Mouse (Mus musculus) ES-E14 (cell line): ENCODE data around the gene Rbm6. TPM values are rescaled to one million over a fixed set of nuclear protein-coding genes. Genes with fewer than 3 reads are reported as not detected.
A peak's percentile ranks its signal among the peaks of the same experiment; 100 is the strongest.

Experiments used
- DNase-seq: peaks from one replicate; pipeline ENCODE4 v3.0.0-alpha.2; 2013; ENCODE audit warnings: low read depth, low spot score
- H3K27ac ChIP-seq: 2 replicates; pipeline ENCODE4 v1.5.1; 2012; ENCODE audit warnings: low read depth, mild to moderate bottlenecking, low read length, moderate library complexity, mixed read lengths; ENCODE audit not compliant: poor library complexity, insufficient read depth, severe bottlenecking
- H3K36me3 ChIP-seq: 2 replicates; pipeline ENCODE4 v1.6.1; 2012; ENCODE audit warnings: mild to moderate bottlenecking, low read length, moderate library complexity, mixed read lengths; ENCODE audit not compliant: control insufficient read depth, poor library complexity, insufficient read depth, severe bottlenecking
- H3K4me1 ChIP-seq, 2 experiments: fragments of 150-350 bp in 1 of 2; sonication (generic) in 1 of 2; 2 replicates each; pipeline ENCODE4 v1.6.1; 2012; ENCODE audit warnings: low read length in 2 of 2, mild to moderate bottlenecking in 1 of 2, mixed read lengths in 1 of 2; ENCODE audit not compliant: control insufficient read depth in 2 of 2, insufficient read depth in 2 of 2, poor library complexity in 1 of 2
- H3K4me3 ChIP-seq, 2 experiments: fragments of 150-350 bp in 1 of 2; sonication (generic) in 1 of 2; 2 replicates each; pipeline ENCODE4 v1.5.1; 2012; ENCODE audit warnings: low read length in 2 of 2, low read depth in 1 of 2, mild to moderate bottlenecking in 1 of 2, mixed read lengths in 1 of 2; ENCODE audit not compliant: insufficient read depth in 1 of 2, poor library complexity in 1 of 2, severe bottlenecking in 1 of 2
- H3K9ac ChIP-seq: 2 replicates; pipeline ENCODE4 v1.6.1; 2012; ENCODE audit warnings: low read depth, mild to moderate bottlenecking, low read length, mixed read lengths; ENCODE audit not compliant: poor library complexity, insufficient read depth, severe bottlenecking
- H3K9me3 ChIP-seq: fragments of 150-350 bp; sonication (generic); 2 replicates; pipeline ENCODE4 v1.6.1; 2012; ENCODE audit warnings: low read depth, mild to moderate bottlenecking, low read length; ENCODE audit not compliant: control insufficient read depth, insufficient read depth
- CHD2 ChIP-seq: IDR thresholded peaks from 2 replicates; pipeline ENCODE4 v1.6.1; 2014; ENCODE audit warnings: mild to moderate bottlenecking, low read depth, low read length, inconsistent platforms
- HCFC1 ChIP-seq: IDR thresholded peaks from 2 replicates; pipeline ENCODE4 v1.6.1; 2012; ENCODE audit warnings: low read length, inconsistent platforms, borderline replicate concordance; ENCODE audit not compliant: insufficient read depth
- MAFK ChIP-seq: IDR thresholded peaks from 2 replicates; pipeline ENCODE4 v1.6.1; 2014; ENCODE audit warnings: mild to moderate bottlenecking, low read depth, low read length, inconsistent platforms; ENCODE audit not compliant: insufficient read depth
- ZC3H11A ChIP-seq: IDR thresholded peaks from 2 replicates; pipeline ENCODE4 v1.6.1; 2012; ENCODE audit warnings: low read depth, mild to moderate bottlenecking, inconsistent platforms, low read length, borderline replicate concordance
- ZNF384 ChIP-seq: IDR thresholded peaks from 2 replicates; pipeline ENCODE4 v1.6.1; 2012; ENCODE audit warnings: low read depth, low read length, inconsistent platforms
- in situ Hi-C, 2 experiments: fragments of 600-800 bp; cut with MboI; formaldehyde crosslinking; loops; one replicate each; pipeline ENCODE4 v1.15.1; 2025; ENCODE audit warnings: low sequenced_read_pairs in 2 of 2, inconsistent platforms in 1 of 2; ENCODE audit not compliant: unreplicated experiment in 2 of 2
- total RNA-seq: library from RNA; depleted of rRNA; stranded (reverse); fragments of 300-350 nt; gene quantifications from 2 replicates; pipeline ENCODE4 v1.2.3, GENCODE M21; 2012

Gene Rbm6
- total RNA-seq, 1 experiment, result 61.8 TPM

- no peak for DNase-seq
- no peaks in the 10 kb centered on the region for H3K36me3 ChIP-seq
- H3K9me3 ChIP-seq, result no peaks in the 10 kb centered on the region
- no peak overlapping the region for H3K27ac ChIP-seq
- H3K9ac ChIP-seq, result no peak overlapping the region
- H3K4me3 ChIP-seq, result no peak overlapping the region
- in situ Hi-C loops, result loop anchor here in 1 of 2 experiments (5.0 kb wide), 1 partner anchor 167 kb away; no protein-coding TSS in a partner anchor
- H3K4me1 ChIP-seq, result peaks cover 0 to 4% of the 10 kb centered on the region in 2 experiments; a peak in 1 of 4 replicates
- TF ChIP-seq ZC3H11A, result no peak
- TF ChIP-seq MAFK, result no peak
- no peak for TF ChIP-seq HCFC1
- TF ChIP-seq CHD2, result no peak
- no peak for TF ChIP-seq ZNF384
These were observed 26.8 kb upstream of the Rbm6 start for GRCm38 (mm10) chr9:107899855-107900254.

GRCm38 (mm10) chr9:107898563-107898962 is 25.5 kb upstream of the Rbm6 start:
- Histone ChIP-seq H3K9ac (no peak overlapping the region), H3K36me3 (no peaks in the 10 kb centered on the region), H3K9me3 (no peaks in the 10 kb centered on the region), H3K4me1 (peaks cover 0 to 4% of the 10 kb centered on the region in 2 experiments; a peak in 1 of 4 replicates), H3K27ac (no peak overlapping the region), H3K4me3 (no peak overlapping the region)
- DNase-seq, result no peak
- TF ChIP-seq HCFC1 (no peak), ZC3H11A (no peak), ZNF384 (no peak), MAFK (no peak), CHD2 (no peak)
- in situ Hi-C loops, result no loop called here

- Histone ChIP-seq H3K9me3 (no peaks in the 10 kb centered on the region), H3K36me3 (no peaks in the 10 kb centered on the region), H3K27ac (no peak overlapping the region), H3K4me3 (no peak overlapping the region), H3K4me1 (no peaks in the 10 kb centered on the region), H3K9ac (no peak overlapping the region)
- no peak for DNase-seq
- TF ChIP-seq MAFK (no peak), CHD2 (no peak), HCFC1 (no peak), ZC3H11A (no peak; the same call in 1 of the 2 replicates), ZNF384 (no peak)
- in situ Hi-C loops, result no loop called here
These were observed 18.0 kb upstream of the Rbm6 start for GRCm38 (mm10) chr9:107891023-107891422.

- Histone ChIP-seq H3K9ac (no peak overlapping the region), H3K27ac (no peak overlapping the region), H3K36me3 (no peaks in the 10 kb centered on the region), H3K4me1 (no peaks in the 10 kb centered on the region), H3K4me3 (no peak overlapping the region), H3K9me3 (no peaks in the 10 kb centered on the region)
- in situ Hi-C loops, result no loop called here
- no peak for DNase-seq
- no peak for TF ChIP-seq ZC3H11A
- no peak for TF ChIP-seq HCFC1
- no peak for TF ChIP-seq CHD2
- no peak for TF ChIP-seq ZNF384
- no peak for TF ChIP-seq MAFK
These were observed 17.2 kb upstream of the Rbm6 start for GRCm38 (mm10) chr9:107890260-107890659.

- H3K9me3 ChIP-seq, result no peaks in the 10 kb centered on the region
- peak overlapping the region; percentile 45; the same call in 1 of the 2 replicates for H3K9ac ChIP-seq
- H3K4me3 ChIP-seq, result peak overlapping the region; percentile 71 to 80
- no peaks in the 10 kb centered on the region for H3K36me3 ChIP-seq
- TF ChIP-seq MAFK (no peak), HCFC1 (no peak), ZC3H11A (no peak), CHD2 (no peak), ZNF384 (no peak)
- no peaks in the 10 kb centered on the region for H3K4me1 ChIP-seq
- no peak overlapping the region for H3K27ac ChIP-seq
- DNase-seq, result no peak
- in situ Hi-C loops, result no loop called here
These were observed 15.3 kb upstream of the Rbm6 start for GRCm38 (mm10) chr9:107888267-107888850.
